Mouse (Mus musculus) spleen, adult 18-20 months (tissue): Measurements from ENCODE around the gene Mgat5b.

Source experiments
- DNase-seq, 2 experiments: peaks; one replicate each; pipeline ENCODE4 v3.0.0; 2022; ENCODE audit warnings: mixed read lengths in 2 of 2

The Mgat5b gene

GRCm38 (mm10) chr11:116982543-116982942, 63.9 kb downstream of the Mgat5b start:
- DNase-seq = no peak

GRCm38 (mm10) chr11:116985504-116986385, 67.1 kb downstream of the Mgat5b start:
- no peak for DNase-seq

GRCm38 (mm10) chr11:116988131-116988530, 69.5 kb downstream of the Mgat5b start:
- DNase-seq = no peak

- no peak for DNase-seq
These were observed 71.6 kb downstream of the Mgat5b start for GRCm38 (mm10) chr11:116990231-116990630.

- DNase-seq = no peak
These were observed 72.7 kb downstream of the Mgat5b start for GRCm38 (mm10) chr11:116991410-116991809.

GRCm38 (mm10) chr11:116991964-116992363, 73.3 kb downstream of the Mgat5b start:
- no peak for DNase-seq

GRCm38 (mm10) chr11:116994095-116994582, 75.5 kb downstream of the Mgat5b start:
- DNase-seq = peak in 1 of 2 experiments; percentile 13

GRCm38 (mm10) chr11:116996976-116997375, 78.3 kb downstream of the Mgat5b start:
- DNase-seq = no peak

- no peak for DNase-seq
These were observed 80.3 kb downstream of the Mgat5b start for GRCm38 (mm10) chr11:116998935-116999334.

GRCm38 (mm10) chr11:117000219-117000618, 81.6 kb downstream of the Mgat5b start:
- no peak for DNase-seq

GRCm38 (mm10) chr11:117001789-117002188, 83.1 kb downstream of the Mgat5b start:
- no peak for DNase-seq

- DNase-seq = no peak
These were observed 84.8 kb downstream of the Mgat5b start for GRCm38 (mm10) chr11:117003503-117003902.

- DNase-seq = no peak
These were observed 85.6 kb downstream of the Mgat5b start for GRCm38 (mm10) chr11:117004277-117004676.

- no peak for DNase-seq
These were observed 98.8 kb downstream of the Mgat5b start for GRCm38 (mm10) chr11:117017462-117017861.

GRCm38 (mm10) chr11:117018410-117018809, 99.7 kb downstream of the Mgat5b start:
- DNase-seq = peak; percentile 18 to 49

GRCm38 (mm10) chr11:117021026-117021425, 102.4 kb downstream of the Mgat5b start:
- no peak for DNase-seq

- DNase-seq = no peak
These were observed 104.9 kb downstream of the Mgat5b start for GRCm38 (mm10) chr11:117023537-117023936.

GRCm38 (mm10) chr11:117027681-117028080, 109.0 kb downstream of the Mgat5b start:
- DNase-seq = no peak

GRCm38 (mm10) chr11:117028861-117029568, 110.4 kb downstream of the Mgat5b start:
- DNase-seq = no peak

- DNase-seq = no peak
These were observed 110.9 kb downstream of the Mgat5b start for GRCm38 (mm10) chr11:117029569-117029955.

- no peak for DNase-seq
These were observed 111.4 kb downstream of the Mgat5b start for GRCm38 (mm10) chr11:117030018-117030417.

- no peak for DNase-seq
These were observed 111.9 kb downstream of the Mgat5b start for GRCm38 (mm10) chr11:117030471-117031101.

GRCm38 (mm10) chr11:117031249-117031648, 112.6 kb downstream of the Mgat5b start:
- DNase-seq = no peak
